Mouse (Mus musculus) mesoderm, embryonic 11.5 days (tissue): Measurements from ENCODE around the gene Syt13.

Source experiments
- DNase-seq: peaks from one replicate; pipeline ENCODE4 v3.0.0-alpha.2; 2012; ENCODE audit warnings: low read depth, low spot score

The Syt13 gene

GRCm38 (mm10) chr2:92924677-92925259 is 9.9 kb downstream of the Syt13 start:
- DNase-seq, result no peak

GRCm38 (mm10) chr2:92929696-92930095 is 14.8 kb downstream of the Syt13 start:
- no peak for DNase-seq

GRCm38 (mm10) chr2:92931061-92931460 is 16.2 kb downstream of the Syt13 start:
- no peak for DNase-seq

GRCm38 (mm10) chr2:92933379-92933778 is 18.5 kb downstream of the Syt13 start:
- no peak for DNase-seq

GRCm38 (mm10) chr2:92934312-92934982 is 19.5 kb downstream of the Syt13 start:
- DNase-seq, result no peak

- no peak for DNase-seq
These were observed 20.6 kb downstream of the Syt13 start for GRCm38 (mm10) chr2:92935483-92935882.

- DNase-seq, result no peak
These were observed 23.2 kb downstream of the Syt13 start for GRCm38 (mm10) chr2:92938063-92938462.

GRCm38 (mm10) chr2:92938827-92939226 is 23.9 kb downstream of the Syt13 start:
- DNase-seq, result no peak

- no peak for DNase-seq
These were observed 26.1 kb downstream of the Syt13 start for GRCm38 (mm10) chr2:92940963-92941362.

- DNase-seq, result no peak
These were observed 26.6 kb downstream of the Syt13 start for GRCm38 (mm10) chr2:92941463-92941862.

GRCm38 (mm10) chr2:92943406-92943805 is 28.5 kb downstream of the Syt13 start:
- DNase-seq, result no peak

- DNase-seq, result no peak
These were observed 29.5 kb downstream of the Syt13 start for GRCm38 (mm10) chr2:92944356-92944755.

- DNase-seq, result no peak
These were observed 30.3 kb downstream of the Syt13 start for GRCm38 (mm10) chr2:92945125-92945746.

GRCm38 (mm10) chr2:92945824-92946598 is 31.1 kb downstream of the Syt13 start:
- no peak for DNase-seq

- peak; percentile 85 for DNase-seq
These were observed 33.2 kb downstream of the Syt13 start for GRCm38 (mm10) chr2:92947981-92948698.

- DNase-seq, result no peak
These were observed 33.9 kb downstream of the Syt13 start for GRCm38 (mm10) chr2:92948699-92949300.

- no peak for DNase-seq
These were observed 34.6 kb downstream of the Syt13 start for GRCm38 (mm10) chr2:92949518-92949917.

- DNase-seq, result no peak
These were observed 38.6 kb downstream of the Syt13 start for GRCm38 (mm10) chr2:92953450-92953849.

- DNase-seq, result peak; percentile 72
These were observed 39.7 kb downstream of the Syt13 start for GRCm38 (mm10) chr2:92954404-92955114.

GRCm38 (mm10) chr2:92956943-92957342 is 42.0 kb downstream of the Syt13 start:
- no peak for DNase-seq

- DNase-seq, result no peak
These were observed 43.7 kb downstream of the Syt13 start for GRCm38 (mm10) chr2:92958640-92959039.
